Mouse (Mus musculus): Measurements from ENCODE around the gene Cfap45.

DNA sequence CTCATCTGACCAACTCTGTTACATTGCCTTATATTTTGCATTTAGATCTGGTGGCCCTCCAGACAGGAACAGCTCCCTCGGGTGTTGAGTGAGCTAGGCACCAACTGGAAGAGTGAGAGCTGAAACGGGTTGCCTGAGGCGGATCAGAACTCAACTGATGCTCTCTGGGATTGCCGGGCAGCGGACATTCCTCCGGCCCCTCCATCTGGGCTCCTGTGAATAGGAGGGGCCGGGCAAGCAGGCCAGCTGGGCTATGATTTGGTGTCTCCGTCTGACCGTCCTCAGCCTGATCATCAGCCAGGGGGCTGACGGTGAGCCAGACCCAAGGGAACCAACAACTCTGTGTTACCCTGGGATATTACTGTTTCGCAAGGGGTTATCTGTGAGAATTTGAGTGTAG is 36.4 kb upstream of the Cfap45 start:
- TF ChIP-seq CTCF (IDR thresholded peaks at IDR 0.05; ENCODE audit: insufficient read depth, low read depth, low read length): no peak
- no peak for TF ChIP-seq POLR2A (IDR thresholded peaks at IDR 0.05; ENCODE audit: insufficient read depth, low read depth, low read length)

Data from olfactory bulb, adult 2 months (tissue).